Mouse (Mus musculus) heart, embryonic 11.5 days (tissue): ENCODE measurements at regions not wholly inside any gene's neighbourhood (a gene's known extent, or its start where the extent isn't known, plus 50 kb on each side); places are given as distances from the start of the nearest gene placed in this dataset.

Source experiments
- ATAC-seq: fragments of 200-750 bp; cut with Nextera tagmentation; replicated peaks from 2 replicates; pipeline ENCODE4 v1.8.0; 2017; ENCODE audit warnings: moderate library complexity; ENCODE audit not compliant: insufficient number of reproducible peaks, low FRiP score, low TSS enrichment
- H3K27ac ChIP-seq: fragments of 300-500 bp; sonication (generic); 2 replicates; pipeline ENCODE4 v1.5.1; 2014; ENCODE audit warnings: mild to moderate bottlenecking, low read depth, low read length
- H3K27me3 ChIP-seq: fragments of 300-500 bp; sonication (generic); 2 replicates; pipeline ENCODE4 v1.6.1; 2014; ENCODE audit warnings: mild to moderate bottlenecking, low read length, mixed read lengths; ENCODE audit not compliant: control insufficient read depth, insufficient read depth
- H3K36me3 ChIP-seq: fragments of 300-500 bp; sonication (generic); 2 replicates; pipeline ENCODE4 v1.6.1; 2014; ENCODE audit warnings: mild to moderate bottlenecking, low read length, moderate library complexity, mixed read lengths; ENCODE audit not compliant: control insufficient read depth, insufficient read depth
- H3K4me1 ChIP-seq: fragments of 300-500 bp; sonication (generic); 2 replicates; pipeline ENCODE4 v1.6.1; 2014; ENCODE audit warnings: low read length; ENCODE audit not compliant: control insufficient read depth, insufficient read depth
- H3K4me2 ChIP-seq: fragments of 300-500 bp; sonication (generic); 2 replicates; pipeline ENCODE4 v1.6.1; 2014; ENCODE audit warnings: mild to moderate bottlenecking, moderate library complexity
- H3K4me3 ChIP-seq: fragments of 300-500 bp; sonication (generic); 2 replicates; pipeline ENCODE4 v1.5.1; 2014; ENCODE audit warnings: low read depth, low read length
- H3K9ac ChIP-seq: fragments of 300-500 bp; sonication (generic); 2 replicates; pipeline ENCODE4 v1.6.1; 2014; ENCODE audit warnings: mild to moderate bottlenecking, low read depth, low read length, moderate library complexity
- H3K9me3 ChIP-seq: fragments of 300-500 bp; sonication (generic); replicated peaks from 2 replicates; pipeline ENCODE4 v1.6.1; 2016; ENCODE audit warnings: low read length; ENCODE audit not compliant: control insufficient read depth
- WGBS: fragments of 180-500 bp; shearing (Covaris S2); extraction: QIAGEN DNeasy Blood & Tissue Kit; methylation state at CpG from one replicate; pipeline ENCODE4 v1.1.7; 2014; ENCODE audit not compliant: insufficient replicate concordance; 5-methylcytosine and 5-hydroxymethylcytosine counted together

DNA sequence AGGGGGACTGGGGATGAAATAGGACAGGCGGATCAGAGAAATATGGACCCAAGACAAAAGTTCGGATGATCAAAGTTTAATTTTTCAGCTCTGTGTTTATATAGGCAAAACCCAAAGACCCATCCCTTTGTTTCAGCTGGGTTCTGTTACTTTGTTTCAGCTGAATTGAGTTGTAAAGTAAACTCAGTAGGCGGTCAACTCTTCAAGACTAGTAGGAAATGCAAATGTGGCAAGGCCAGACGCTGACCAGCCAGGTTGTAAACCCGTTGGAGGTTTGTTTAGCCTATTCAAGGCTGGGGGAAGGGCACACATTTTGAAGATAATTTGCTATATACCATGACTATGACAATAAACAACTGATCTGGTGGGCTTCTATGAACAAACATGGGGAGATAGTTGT is 294.7 kb downstream of the Foxo1 start:
- WGBS = 62% methylated on average over 5 of the region's 5 CpGs

DNA sequence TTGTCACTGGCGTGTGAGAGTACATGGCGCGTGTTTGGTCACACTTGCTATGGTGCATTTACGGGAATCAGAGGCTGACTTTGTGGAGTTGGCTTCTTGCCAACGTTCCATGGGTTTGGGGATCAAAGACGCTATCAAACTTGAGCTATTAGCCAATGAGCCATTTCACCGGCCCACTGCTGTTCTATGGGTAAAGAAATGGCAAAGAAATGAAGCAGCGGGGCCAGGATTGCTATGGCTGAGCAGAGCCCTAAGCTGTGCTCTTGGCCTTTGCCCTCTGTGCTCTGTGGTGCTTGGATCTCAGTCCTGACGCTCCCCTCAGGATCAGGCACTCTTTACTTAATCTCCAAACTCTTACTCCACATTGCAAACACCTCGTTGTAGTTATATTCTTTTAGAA is 291.3 kb downstream of the Foxo1 start:
- Histone ChIP-seq H3K4me1 (no peaks in the 10 kb centered on the region), H3K27me3 (no peaks in the 10 kb centered on the region), H3K4me3 (no peak overlapping the region), H3K9ac (no peak overlapping the region), H3K27ac (no peak overlapping the region), H3K4me2 (no peak overlapping the region), H3K9me3 (no peaks in the 10 kb centered on the region), H3K36me3 (no peaks in the 10 kb centered on the region)
- WGBS = 79% methylated on average over 10 of the region's 10 CpGs
- no peak for ATAC-seq

More for the DNA sequence above, 294.7 kb downstream of the Foxo1 start:
- Histone ChIP-seq H3K9ac (no peak overlapping the region), H3K4me3 (no peak overlapping the region), H3K4me1 (no peaks in the 10 kb centered on the region), H3K27me3 (no peaks in the 10 kb centered on the region), H3K9me3 (no peaks in the 10 kb centered on the region), H3K27ac (no peak overlapping the region), H3K4me2 (no peak overlapping the region), H3K36me3 (no peaks in the 10 kb centered on the region)
- ATAC-seq = no peak

DNA sequence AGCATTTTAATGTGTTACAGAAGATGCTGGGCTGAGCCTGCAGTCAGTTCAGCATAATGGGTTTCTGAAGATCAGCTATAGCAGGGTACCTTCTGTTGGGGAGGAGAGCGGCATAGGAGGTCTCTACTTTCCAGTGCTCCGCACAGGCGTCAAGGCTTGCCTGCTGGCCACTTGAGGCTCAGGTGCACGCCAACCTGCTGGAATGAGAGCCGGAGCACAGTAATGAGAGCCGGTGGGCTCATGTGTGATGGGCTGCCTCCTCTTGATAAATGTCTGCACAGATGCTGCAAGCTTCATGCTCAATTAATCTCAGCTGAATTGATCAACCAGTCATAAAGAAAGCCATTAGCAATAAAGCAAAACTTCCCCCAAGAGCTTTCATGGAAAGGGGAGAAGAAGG is 290.6 kb downstream of the Foxo1 start:
- Histone ChIP-seq H3K4me3 (no peak overlapping the region), H3K4me2 (no peak overlapping the region), H3K36me3 (no peaks in the 10 kb centered on the region), H3K27ac (no peak overlapping the region), H3K9me3 (no peaks in the 10 kb centered on the region), H3K9ac (no peak overlapping the region), H3K4me1 (no peaks in the 10 kb centered on the region), H3K27me3 (no peaks in the 10 kb centered on the region)
- no peak for ATAC-seq
- 89% methylated on average over 6 of the region's 6 CpGs for WGBS

DNA sequence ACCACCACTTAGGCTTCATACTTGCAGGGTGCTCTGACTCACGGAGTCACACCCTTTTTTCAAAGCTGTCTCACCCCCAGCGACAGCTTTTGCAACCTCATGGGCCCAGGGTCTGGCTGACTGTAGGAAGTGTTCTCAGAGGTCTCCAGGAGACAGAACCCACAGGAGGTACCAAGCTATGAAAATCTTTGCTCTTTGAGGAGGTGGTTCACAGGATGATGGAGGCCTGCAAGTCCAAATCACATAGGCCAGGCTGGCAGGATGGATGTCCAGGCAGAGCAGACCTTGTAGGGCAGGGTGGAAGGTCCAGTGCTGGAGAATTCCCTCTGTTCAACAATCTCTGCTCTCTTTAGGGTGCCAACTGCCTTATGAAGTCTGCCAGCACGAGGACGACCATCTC is 289.2 kb downstream of the Foxo1 start:
- WGBS = 63% methylated on average over 4 of the region's 4 CpGs

DNA sequence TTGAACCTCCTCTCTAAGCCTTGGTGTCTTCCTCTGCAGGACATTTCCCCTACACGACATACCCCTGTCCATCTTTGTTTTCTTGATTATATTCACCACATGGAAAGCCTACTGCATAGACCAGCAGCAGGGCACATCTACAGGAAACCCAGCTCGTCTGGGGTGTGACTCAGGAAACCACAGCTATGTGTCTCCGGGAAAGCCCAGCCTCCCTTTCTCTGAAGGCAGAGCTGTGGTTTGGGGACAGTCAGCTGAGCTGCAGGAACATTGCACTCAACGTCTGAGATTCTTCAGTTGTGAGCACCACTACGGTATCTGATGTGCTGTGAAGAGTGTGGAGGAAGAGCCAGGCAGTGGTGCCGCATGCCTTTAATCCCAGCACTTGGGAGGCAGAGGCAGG is 286.9 kb downstream of the Foxo1 start:
- Histone ChIP-seq H3K4me3 (no peak overlapping the region), H3K36me3 (no peaks in the 10 kb centered on the region), H3K9me3 (no peaks in the 10 kb centered on the region), H3K4me1 (no peaks in the 10 kb centered on the region), H3K9ac (no peak overlapping the region), H3K27ac (no peak overlapping the region), H3K4me2 (no peak overlapping the region), H3K27me3 (no peaks in the 10 kb centered on the region)
- no peak for ATAC-seq
- WGBS = 47% methylated on average over 6 of the region's 6 CpGs

More for the DNA sequence above, 289.2 kb downstream of the Foxo1 start:
- H3K27me3 ChIP-seq = no peaks in the 10 kb centered on the region
- H3K27ac ChIP-seq = no peak overlapping the region
- ATAC-seq = no peak
- no peaks in the 10 kb centered on the region for H3K4me1 ChIP-seq
- no peak overlapping the region for H3K9ac ChIP-seq
- no peak overlapping the region for H3K4me2 ChIP-seq
- H3K36me3 ChIP-seq = no peaks in the 10 kb centered on the region
- no peaks in the 10 kb centered on the region for H3K9me3 ChIP-seq
- no peak overlapping the region for H3K4me3 ChIP-seq

DNA sequence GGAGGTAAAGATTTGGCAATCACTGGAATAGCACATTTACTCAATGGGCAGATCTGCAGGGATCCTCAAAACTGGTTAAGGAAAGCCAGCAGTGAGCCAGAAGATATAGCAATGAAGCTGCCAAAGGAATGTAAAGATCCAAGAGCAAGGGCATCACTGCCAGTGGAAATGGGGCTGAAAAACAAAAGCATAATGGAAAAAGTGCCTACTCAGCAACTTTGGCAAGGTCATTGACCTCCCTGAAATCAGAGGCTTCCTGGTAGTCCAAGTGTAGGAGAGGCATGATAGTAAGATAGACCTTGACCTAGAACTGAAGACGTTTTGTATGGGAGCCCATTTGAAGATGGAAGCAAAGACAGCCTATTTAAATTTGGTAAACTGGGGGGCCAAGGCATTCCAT is 286.4 kb downstream of the Foxo1 start:
- Histone ChIP-seq H3K9ac (no peak overlapping the region), H3K27me3 (no peaks in the 10 kb centered on the region), H3K4me3 (no peak overlapping the region), H3K4me1 (no peaks in the 10 kb centered on the region), H3K27ac (no peak overlapping the region), H3K36me3 (no peaks in the 10 kb centered on the region), H3K9me3 (no peaks in the 10 kb centered on the region), H3K4me2 (no peak overlapping the region)
- no peak for ATAC-seq
- 64% methylated on average over 1 of the region's 1 CpGs for WGBS

DNA sequence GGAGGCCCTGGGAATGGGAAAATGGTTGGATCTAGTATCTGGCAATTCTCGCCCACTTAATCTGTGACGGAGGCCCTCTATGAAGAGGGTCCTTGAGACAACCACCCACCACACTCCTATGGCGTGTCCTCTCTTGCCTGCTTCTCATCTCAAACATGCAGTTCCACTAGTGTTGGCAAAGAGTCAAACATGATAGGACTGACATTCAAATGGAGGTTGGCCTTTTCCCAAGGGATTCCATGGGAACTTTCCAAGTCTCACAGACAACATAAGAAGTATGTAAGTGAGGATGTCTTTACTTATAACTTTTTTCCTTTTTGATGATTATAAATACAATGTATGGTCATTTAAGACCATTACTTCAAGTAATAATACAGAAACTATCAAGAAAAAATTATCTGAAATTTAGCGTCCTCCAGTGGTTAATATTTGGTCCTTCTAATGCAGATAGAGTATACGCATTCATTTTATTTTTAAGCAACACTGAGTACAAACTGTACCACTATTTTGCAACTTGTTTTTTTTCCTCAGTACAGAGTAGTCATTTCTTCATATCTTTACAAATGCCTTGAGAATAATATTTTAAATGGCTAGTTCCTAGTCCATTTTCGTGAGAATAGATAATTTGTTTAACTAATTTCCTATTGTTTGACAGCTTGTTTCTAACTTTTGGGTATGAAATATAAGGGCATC is 280.2 kb downstream of the Foxo1 start:
- Histone ChIP-seq H3K27ac (no peak overlapping the region), H3K27me3 (no peaks in the 10 kb centered on the region), H3K36me3 (no peaks in the 10 kb centered on the region), H3K4me2 (no peak overlapping the region), H3K4me1 (no peaks in the 10 kb centered on the region), H3K9ac (no peak overlapping the region), H3K9me3 (no peaks in the 10 kb centered on the region), H3K4me3 (no peak overlapping the region)
- 78% methylated on average over 6 of the region's 6 CpGs for WGBS
- no peak for ATAC-seq

DNA sequence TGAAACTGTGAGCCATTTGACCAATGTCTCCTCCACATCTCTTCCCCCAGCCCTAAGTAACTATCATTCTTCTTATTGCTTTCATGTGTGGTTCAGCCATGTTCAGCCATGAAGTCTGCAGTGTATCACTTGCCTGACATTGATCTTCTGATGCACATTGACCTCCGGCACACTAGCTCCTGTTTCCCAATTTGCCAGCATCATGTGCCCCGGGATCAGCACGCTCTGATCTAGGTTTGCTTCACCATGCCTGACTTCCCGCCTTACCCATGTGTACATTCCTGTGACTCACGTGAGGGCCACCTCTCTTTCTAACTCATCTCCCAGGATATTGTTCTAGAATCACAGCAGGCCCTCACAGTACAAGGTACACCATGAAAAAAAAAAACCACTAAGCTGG is 277.9 kb downstream of the Foxo1 start:
- H3K4me2 ChIP-seq = no peak overlapping the region
- 88% methylated on average over 5 of the region's 5 CpGs for WGBS

DNA sequence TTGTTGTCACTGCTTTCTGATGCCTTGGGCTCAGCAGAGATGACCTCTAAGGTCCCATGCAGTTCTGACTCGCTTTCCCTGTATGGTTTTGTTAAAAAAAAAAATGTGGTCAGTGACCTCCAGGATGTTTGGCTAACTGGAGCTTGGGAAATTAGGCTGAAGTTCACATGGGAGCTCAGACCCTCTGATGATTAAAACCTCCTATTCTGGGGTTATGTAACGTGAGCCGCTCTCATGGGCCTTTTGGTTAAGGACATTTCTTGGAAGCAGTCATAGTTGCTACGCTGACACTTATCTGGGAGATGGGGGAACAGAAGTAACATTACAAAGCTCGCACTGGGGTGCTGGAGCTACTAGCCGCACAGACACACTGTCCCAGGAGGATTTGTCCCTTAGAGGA is 274.9 kb downstream of the Foxo1 start:
- Histone ChIP-seq H3K27ac (no peak overlapping the region), H3K36me3 (no peaks in the 10 kb centered on the region), H3K27me3 (no peaks in the 10 kb centered on the region), H3K4me3 (no peak overlapping the region), H3K4me1 (peaks cover 8% of the 10 kb centered on the region; the same call in 1 of the 2 replicates), H3K4me2 (no peak overlapping the region), H3K9me3 (no peaks in the 10 kb centered on the region), H3K9ac (no peak overlapping the region)
- ATAC-seq = no peak
- 71% methylated on average over 6 of the region's 6 CpGs for WGBS

More for the DNA sequence above, 277.9 kb downstream of the Foxo1 start:
- H3K4me1 ChIP-seq = peaks cover under 1% of the 10 kb centered on the region; the same call in 1 of the 2 replicates
- H3K9ac ChIP-seq = no peak overlapping the region
- H3K36me3 ChIP-seq = no peaks in the 10 kb centered on the region
- no peak overlapping the region for H3K4me3 ChIP-seq
- H3K9me3 ChIP-seq = no peaks in the 10 kb centered on the region
- H3K27me3 ChIP-seq = no peaks in the 10 kb centered on the region
- ATAC-seq = no peak
- no peak overlapping the region for H3K27ac ChIP-seq
